Mouse (Mus musculus) liver, embryonic 12.5 days (tissue): ENCODE data around the gene Itpr3. TPM values are rescaled to one million over a fixed set of nuclear protein-coding genes. Genes with fewer than 3 reads are reported as not detected.

Experiments
- ATAC-seq: fragments of 200-750 bp; cut with Nextera tagmentation; 2 replicates; pipeline ENCODE4 v1.8.0; 2017; ENCODE audit warnings: moderate number of reproducible peaks, mild to moderate bottlenecking, moderate library complexity
- H3K27ac ChIP-seq: fragments of 300-500 bp; sonication (generic); 2 replicates; pipeline ENCODE4 v1.5.1; 2016; ENCODE audit warnings: mild to moderate bottlenecking
- H3K27me3 ChIP-seq: fragments of 300-500 bp; sonication (generic); replicated peaks from 2 replicates; pipeline ENCODE4 v1.6.1; 2016; ENCODE audit warnings: mild to moderate bottlenecking, moderate library complexity
- H3K36me3 ChIP-seq: fragments of 300-500 bp; sonication (generic); 2 replicates; pipeline ENCODE4 v1.6.1; 2016; ENCODE audit warnings: mild to moderate bottlenecking, moderate library complexity
- H3K4me1 ChIP-seq: fragments of 300-500 bp; sonication (generic); 2 replicates; pipeline ENCODE4 v1.6.1; 2016
- H3K4me2 ChIP-seq: fragments of 300-500 bp; sonication (generic); 2 replicates; pipeline ENCODE4 v1.6.1; 2016; ENCODE audit warnings: mild to moderate bottlenecking, moderate library complexity
- H3K4me3 ChIP-seq: fragments of 300-500 bp; sonication (generic); 2 replicates; pipeline ENCODE4 v1.5.1; 2016; ENCODE audit warnings: mild to moderate bottlenecking, moderate library complexity
- H3K9ac ChIP-seq: fragments of 300-500 bp; sonication (generic); 2 replicates; pipeline ENCODE4 v1.6.1; 2016; ENCODE audit warnings: mild to moderate bottlenecking, moderate library complexity
- H3K9me3 ChIP-seq: fragments of 300-500 bp; sonication (generic); replicated peaks from 2 replicates; pipeline ENCODE4 v1.6.1; 2016; ENCODE audit warnings: mild to moderate bottlenecking, moderate library complexity
- WGBS: fragments of 180-500 bp; shearing (Covaris S2); methylation state at CpG from one replicate; pipeline ENCODE4 v1.1.7; 2016; ENCODE audit not compliant: insufficient replicate concordance; 5-methylcytosine and 5-hydroxymethylcytosine counted together
- polyA plus RNA-seq: library from polyadenylated mRNA; unstranded; fragments of >200 nt; fragmentation: Nextera tagmentation; extraction: Ambion mirVana; gene quantifications from 2 replicates; pipeline ENCODE4 v1.2.1, GENCODE M21; 2016

The Itpr3 gene
- polyA plus RNA-seq, 1 experiment from 2014 or later, result 1.2 TPM

- Histone ChIP-seq H3K4me1 (peaks cover 56% of the 10 kb centered on the region), H3K4me2 (no peak overlapping the region), H3K36me3 (peaks cover 61% of the 10 kb centered on the region), H3K4me3 (no peak overlapping the region), H3K27ac (no peak overlapping the region), H3K27me3 (no peaks in the 10 kb centered on the region), H3K9ac (no peak overlapping the region), H3K9me3 (no peaks in the 10 kb centered on the region)
- WGBS, result 79% methylated on average over 17 of the region's 17 CpGs
- no peak for ATAC-seq
These were observed 31.7 kb upstream of the Itpr3 start for GRCm38 (mm10) chr17:27025326-27025902.

GRCm38 (mm10) chr17:27025951-27026350 lies 31.2 kb upstream of the Itpr3 start:
- 86% methylated on average over 3 of the region's 3 CpGs for WGBS
- peaks cover 56% of the 10 kb centered on the region for H3K36me3 ChIP-seq
- no peak overlapping the region for H3K9ac ChIP-seq
- H3K4me1 ChIP-seq, result peaks cover 56% of the 10 kb centered on the region
- no peak overlapping the region for H3K4me2 ChIP-seq
- H3K27ac ChIP-seq, result no peak overlapping the region
- ATAC-seq, result no peak
- no peaks in the 10 kb centered on the region for H3K9me3 ChIP-seq
- no peak overlapping the region for H3K4me3 ChIP-seq
- H3K27me3 ChIP-seq, result 0 out of 2 replicates have a peak, but pooled peaks cover 3% of the 10 kb centered on the region

GRCm38 (mm10) chr17:27027460-27028283 lies 29.4 kb upstream of the Itpr3 start:
- H3K36me3 ChIP-seq, result peaks cover 38% of the 10 kb centered on the region
- H3K9ac ChIP-seq, result peak overlapping the region; percentile 82
- no peaks in the 10 kb centered on the region for H3K9me3 ChIP-seq
- peaks cover 61% of the 10 kb centered on the region for H3K4me1 ChIP-seq
- H3K4me2 ChIP-seq, result peak overlapping the region; percentile 78
- 0 out of 2 replicates have a peak, but pooled peaks cover 3% of the 10 kb centered on the region for H3K27me3 ChIP-seq
- ATAC-seq, result peak; percentile 31
- peak overlapping the region; percentile 83 for H3K27ac ChIP-seq
- peak overlapping the region; percentile 72 for H3K4me3 ChIP-seq
- 15% methylated on average over 12 of the region's 12 CpGs for WGBS

GRCm38 (mm10) chr17:27028284-27028795 lies 28.8 kb upstream of the Itpr3 start:
- Histone ChIP-seq H3K4me3 (peak overlapping the region; percentile 72), H3K9ac (peak overlapping the region; percentile 82), H3K9me3 (no peaks in the 10 kb centered on the region), H3K36me3 (peaks cover 32% of the 10 kb centered on the region), H3K4me2 (peak overlapping the region; percentile 78), H3K27ac (peak overlapping the region; percentile 83), H3K4me1 (peaks cover 59% of the 10 kb centered on the region), H3K27me3 (0 out of 2 replicates have a peak, but pooled peaks cover 3% of the 10 kb centered on the region)
- WGBS, result 0% methylated on average over 19 of the region's 19 CpGs
- peak; percentile 83 for ATAC-seq

- 0 out of 2 replicates have a peak, but pooled peaks cover 3% of the 10 kb centered on the region for H3K27me3 ChIP-seq
- H3K9ac ChIP-seq, result peak within 1 kb of the TSS; percentile 82
- H3K4me3 ChIP-seq, result peak within 1 kb of the TSS; percentile 72
- H3K36me3 ChIP-seq, result peaks cover 26% of the 10 kb centered on the region
- H3K4me2 ChIP-seq, result peak within 1 kb of the TSS; percentile 78
- ATAC-seq, result peak; percentile 22; the same call in 1 of the 2 replicates
- H3K27ac ChIP-seq, result peak within 1 kb of the TSS; percentile 83
- 36% methylated on average over 4 of the region's 4 CpGs for WGBS
- H3K4me1 ChIP-seq, result peaks cover 54% of the 10 kb centered on the region
- H3K9me3 ChIP-seq, result no peaks in the 10 kb centered on the region
These were observed 28.2 kb upstream of the Itpr3 start, which contains the start of gene Bak1 for GRCm38 (mm10) chr17:27028909-27029308. Gene Bak1 (minus strand): TSS chr17:27029009.

GRCm38 (mm10) chr17:27029431-27029830 lies 27.7 kb upstream of the Itpr3 start:
- Histone ChIP-seq H3K27ac (no peak overlapping the region), H3K36me3 (peaks cover 21% of the 10 kb centered on the region), H3K4me1 (peaks cover 52% of the 10 kb centered on the region), H3K4me2 (peak overlapping the region; percentile 78), H3K4me3 (no peak overlapping the region), H3K27me3 (0 out of 2 replicates have a peak, but pooled peaks cover 3% of the 10 kb centered on the region), H3K9ac (no peak overlapping the region), H3K9me3 (no peaks in the 10 kb centered on the region)
- WGBS, result 73% methylated on average over 14 of the region's 14 CpGs
- no peak for ATAC-seq

GRCm38 (mm10) chr17:27030896-27031295 lies 26.2 kb upstream of the Itpr3 start:
- Histone ChIP-seq H3K4me2 (no peak overlapping the region), H3K4me1 (peaks cover 55% of the 10 kb centered on the region), H3K27ac (no peak overlapping the region), H3K27me3 (peaks cover 7% of the 10 kb centered on the region), H3K9me3 (no peaks in the 10 kb centered on the region), H3K36me3 (peaks cover 6% of the 10 kb centered on the region; the same call in 1 of the 2 replicates), H3K9ac (no peak overlapping the region), H3K4me3 (no peak overlapping the region)
- WGBS, result 77% methylated on average over 4 of the region's 4 CpGs
- no peak for ATAC-seq

GRCm38 (mm10) chr17:27032328-27032727 lies 24.8 kb upstream of the Itpr3 start:
- Histone ChIP-seq H3K4me2 (peak overlapping the region; percentile 41; the same call in 1 of the 2 replicates), H3K9me3 (no peaks in the 10 kb centered on the region), H3K27ac (no peak overlapping the region), H3K4me3 (no peak overlapping the region), H3K9ac (no peak overlapping the region), H3K4me1 (peaks cover 40% of the 10 kb centered on the region), H3K36me3 (no peaks in the 10 kb centered on the region), H3K27me3 (peaks cover 10% of the 10 kb centered on the region)
- ATAC-seq, result no peak
- WGBS, result 56% methylated on average over 7 of the region's 7 CpGs

- Histone ChIP-seq H3K9ac (no peak overlapping the region), H3K4me3 (no peak overlapping the region), H3K9me3 (no peaks in the 10 kb centered on the region), H3K27me3 (peaks cover 13% of the 10 kb centered on the region), H3K36me3 (no peaks in the 10 kb centered on the region), H3K27ac (no peak overlapping the region), H3K4me1 (peaks cover 38% of the 10 kb centered on the region), H3K4me2 (peak overlapping the region; percentile 41)
- ATAC-seq, result no peak
- 1% methylated on average over 14 of the region's 14 CpGs for WGBS
These were observed 24.2 kb upstream of the Itpr3 start for GRCm38 (mm10) chr17:27032869-27033268.

GRCm38 (mm10) chr17:27036465-27036864 lies 20.6 kb upstream of the Itpr3 start:
- Histone ChIP-seq H3K9ac (no peak overlapping the region), H3K4me2 (no peak overlapping the region), H3K4me1 (peaks cover 47% of the 10 kb centered on the region), H3K36me3 (no peaks in the 10 kb centered on the region), H3K27me3 (peaks cover 13% of the 10 kb centered on the region), H3K4me3 (no peak overlapping the region), H3K27ac (no peak overlapping the region), H3K9me3 (no peaks in the 10 kb centered on the region)
- WGBS, result 31% methylated on average over 7 of the region's 7 CpGs
- ATAC-seq, result no peak

GRCm38 (mm10) chr17:27038335-27039050 lies 18.6 kb upstream of the Itpr3 start:
- 0 out of 2 replicates have a peak, but pooled peaks have one; percentile 24 for ATAC-seq

More at GRCm38 (mm10) chr17:27038335-27039050, 18.6 kb upstream of the Itpr3 start:
- Histone ChIP-seq H3K27ac (no peak overlapping the region), H3K9ac (no peak overlapping the region), H3K4me1 (peaks cover 37% of the 10 kb centered on the region), H3K27me3 (peaks cover 13% of the 10 kb centered on the region), H3K4me2 (no peak overlapping the region), H3K4me3 (no peak overlapping the region), H3K9me3 (no peaks in the 10 kb centered on the region), H3K36me3 (no peaks in the 10 kb centered on the region)
- WGBS, result 50% methylated on average over 18 of the region's 18 CpGs
